ENCODE assay signal across 10 mouse cellular contexts in genomic region chr13:42987931-42988579, GRCm38 (mm10).
DNase-seq lines count a peak whose midpoint lies in the region.
"Had no signal": no experiment of that assay in that cellular context is flagged by ENCODE, and none has a peak within 500 bp of the region (broad histone marks: within the 10 kb centered on the region; RNA-seq: fewer than 3 reads in every experiment).

No protein-coding gene starts in this region.

- H3K4me3 ChIP-seq in heart, embryonic 10.5 days, result no peak overlapping the region

- 62% methylated on average over 5 of the region's 5 CpGs for WGBS in heart, embryonic 10.5 days

- H3K27ac ChIP-seq in heart, embryonic 10.5 days, result no peak overlapping the region

- peak; percentile 12 to 28 for DNase-seq in heart, postnatal 10 days
- no peak for DNase-seq in heart, embryonic 10.5 days (ENCODE audit: low spot score)
- peak; percentile 19 for DNase-seq in ovary, adult 18-20 months (ENCODE audit: low spot score)
- DNase-seq in ovary, postnatal 10 days (ENCODE audit: low spot score), result no peak
- DNase-seq in cerebellum, postnatal 14 days, result peak; percentile 99
- peak; percentile 75 for DNase-seq in retina, postnatal 1 day
- no peak for DNase-seq in natural killer cell, adult 2 months (ENCODE audit: low spot score in 2 of 2)
- no peak for DNase-seq in thymus, postnatal 14 days
- DNase-seq: heart, postnatal 36 days; right cerebral cortex, postnatal 25 days had no signal

- no peaks in the 10 kb centered on the region for H3K27me3 ChIP-seq in heart, embryonic 10.5 days (ENCODE audit: insufficient read depth, poor library complexity, severe bottlenecking)

- no peaks in the 10 kb centered on the region for H3K4me1 ChIP-seq in heart, embryonic 10.5 days

- intact Hi-C loops in heart, postnatal 10 days (cut with DNase I), result no loop called here

- H3K36me3 ChIP-seq in heart, embryonic 10.5 days, result no peaks in the 10 kb centered on the region

- H3K9me3 ChIP-seq in heart, embryonic 10.5 days, result no peaks in the 10 kb centered on the region

Comparison
In these comparisons a context has a peak if more than half of its experiments do, and no peak if none do; other contexts are left out.
1. DNase-seq: peak in heart, postnatal 10 days (2 of 2), ovary, adult 18-20 months (single experiment), cerebellum, postnatal 14 days (2 of 2) and retina, postnatal 1 day (single experiment); none in heart, embryonic 10.5 days (single experiment), ovary, postnatal 10 days (single experiment), natural killer cell, adult 2 months (0 of 2) and thymus, postnatal 14 days (single experiment).